Mouse (Mus musculus) cerebellum, adult 8-10 months (tissue): ENCODE results near the gene Tspan33.
A peak's percentile ranks its signal among the peaks of the same experiment; 100 is the strongest.

Experiments
- DNase-seq: peaks from one replicate; pipeline ENCODE4 v3.0.0; 2022

Tspan33 gene

GRCm38 (mm10) chr6:29699085-29699745 is 5.2 kb downstream of the Tspan33 start:
- no peak for DNase-seq

- DNase-seq, result no peak
Observed at GRCm38 (mm10) chr6:29701051-29701450, 7.0 kb downstream of the Tspan33 start.

- DNase-seq, result no peak
Observed at GRCm38 (mm10) chr6:29702126-29702525, 8.1 kb downstream of the Tspan33 start.

- no peak for DNase-seq
Observed at GRCm38 (mm10) chr6:29704143-29704542, 10.1 kb downstream of the Tspan33 start.

GRCm38 (mm10) chr6:29707902-29708301 is 13.9 kb downstream of the Tspan33 start:
- DNase-seq, result no peak

- no peak for DNase-seq
Observed at GRCm38 (mm10) chr6:29711318-29711717, 17.3 kb downstream of the Tspan33 start.

DNA sequence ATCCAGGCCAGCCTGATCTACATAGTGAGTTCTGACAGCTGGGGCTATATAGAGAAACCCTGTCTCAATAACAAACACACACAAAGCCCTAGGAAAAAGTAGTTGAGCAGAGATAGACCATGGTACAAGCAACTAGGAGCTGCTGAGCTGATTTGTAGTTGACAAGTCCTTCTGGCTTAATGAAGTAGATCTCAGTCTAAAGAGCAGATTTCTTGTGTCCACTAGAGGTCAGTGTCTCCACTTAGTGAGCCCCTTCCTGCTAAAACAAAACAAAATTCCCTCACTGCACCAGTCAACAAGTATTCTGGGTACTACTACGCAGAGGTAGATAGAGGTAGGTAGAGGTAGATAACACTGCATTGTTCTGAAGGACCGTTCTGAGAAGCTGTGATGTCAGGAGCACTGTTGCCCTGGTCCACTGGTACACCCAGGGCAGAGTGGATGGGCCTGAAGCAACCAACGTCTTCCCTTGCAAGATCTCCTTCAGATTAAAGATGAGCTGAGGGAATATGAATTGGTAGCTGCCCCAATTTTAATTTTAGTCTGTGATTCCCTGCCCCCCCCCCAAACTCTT is 18.1 kb downstream of the Tspan33 start:
- peak; percentile 48 for DNase-seq

DNA sequence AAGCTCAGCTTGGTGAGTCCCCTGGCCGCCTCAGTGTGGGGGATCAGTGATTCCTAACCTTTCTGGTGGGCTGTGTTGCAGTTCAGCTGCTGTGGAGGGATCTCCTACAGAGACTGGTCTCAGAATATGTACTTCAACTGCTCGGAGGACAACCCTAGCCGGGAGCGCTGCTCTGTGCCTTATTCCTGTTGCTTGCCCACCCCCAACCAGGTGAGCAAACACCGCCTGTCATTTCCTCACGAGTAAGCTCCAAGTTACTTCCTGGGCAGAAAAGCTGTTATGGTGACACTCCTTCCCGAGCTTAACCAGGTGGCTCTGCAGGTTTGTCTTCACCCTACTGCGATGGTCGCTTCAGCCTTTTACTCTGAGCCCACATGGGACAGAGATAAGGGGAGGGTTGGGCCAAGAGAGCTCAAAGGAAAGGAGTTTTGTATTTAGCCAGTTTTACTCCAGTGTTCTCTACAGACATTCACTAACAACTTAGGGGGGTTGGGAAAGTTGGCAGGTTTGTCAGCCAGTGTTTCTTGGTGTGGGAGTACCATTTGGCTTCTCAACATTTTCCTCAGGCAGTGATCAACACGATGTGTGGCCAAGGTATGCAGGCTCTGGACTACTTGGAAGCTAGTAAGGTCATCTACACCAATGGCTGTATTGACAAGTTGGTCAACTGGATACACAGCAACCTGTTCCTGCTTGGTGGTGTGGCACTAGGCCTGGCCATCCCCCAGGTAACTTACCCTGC is 22.8 kb downstream of the Tspan33 start:
- no peak for DNase-seq

DNA sequence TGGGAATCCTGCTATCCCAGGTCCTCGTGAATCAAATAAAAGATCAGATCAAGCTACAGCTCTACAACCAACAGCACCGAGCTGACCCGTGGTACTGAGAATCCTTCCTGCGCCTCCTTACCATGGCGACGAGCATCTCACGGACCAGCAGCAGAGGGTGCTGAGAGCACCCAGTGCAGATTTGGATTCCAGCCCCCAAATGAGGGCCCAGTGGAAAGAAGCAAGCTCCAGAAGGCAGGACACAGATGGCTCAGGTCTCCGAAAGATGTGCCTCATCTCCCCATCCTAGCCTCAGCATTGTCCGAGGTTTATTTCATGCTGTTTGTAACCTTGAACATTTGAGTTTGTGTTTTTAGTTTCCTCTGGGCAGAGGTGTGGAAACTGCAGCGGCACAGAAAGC is 23.5 kb downstream of the Tspan33 start:
- DNase-seq, result no peak

DNA sequence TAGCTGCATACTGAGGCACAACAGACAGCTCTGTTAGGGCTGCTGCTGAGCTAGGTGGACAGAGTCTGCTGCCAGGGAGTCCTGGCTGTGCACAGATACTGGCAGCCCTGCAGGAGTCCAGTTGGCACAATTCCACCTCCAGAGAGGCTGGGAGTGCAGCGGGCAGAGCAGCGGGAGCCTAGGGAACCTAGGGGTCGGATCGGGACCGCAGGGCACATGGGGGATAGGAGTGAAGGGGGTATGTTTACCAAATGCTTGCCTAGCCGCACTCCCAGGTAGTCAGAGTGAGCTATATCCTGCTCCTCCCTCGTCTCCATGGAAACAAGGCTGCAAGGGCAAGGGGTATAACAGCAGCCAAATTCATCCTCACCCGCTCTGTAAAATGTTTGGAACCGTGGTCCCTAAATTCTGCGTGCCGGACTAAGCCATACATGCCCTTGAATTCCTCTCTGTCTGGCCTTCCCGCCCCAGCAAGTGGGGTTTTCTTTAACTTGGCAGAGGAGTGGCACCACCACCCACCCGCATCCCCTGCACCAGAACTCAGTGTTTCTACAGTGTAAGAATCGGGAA is 24.0 kb downstream of the Tspan33 start:
- peak; percentile 67 for DNase-seq

DNA sequence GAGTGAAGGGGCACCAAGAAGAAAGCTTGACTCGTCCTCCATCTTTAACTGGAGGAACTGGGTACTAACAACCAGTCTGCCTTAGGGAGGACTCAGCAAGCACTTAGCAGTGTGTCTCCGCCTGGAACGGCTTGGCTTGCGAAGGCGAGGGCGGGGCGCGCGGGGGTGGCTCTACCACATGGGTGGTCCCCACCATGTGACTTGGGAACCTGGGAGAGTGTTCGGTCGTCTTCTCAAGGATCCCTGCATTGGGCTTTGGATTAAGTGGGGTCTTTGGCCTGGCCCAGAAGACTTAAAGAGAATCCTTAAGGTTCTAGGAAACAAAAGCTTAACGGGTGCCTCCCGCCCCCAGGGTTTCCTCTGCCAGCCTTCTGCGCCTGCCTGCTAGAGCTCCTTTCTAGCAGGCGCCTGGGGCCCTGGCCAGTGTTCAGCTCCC is 24.9 kb downstream of the Tspan33 start:
- DNase-seq, result peak; percentile 70

DNA sequence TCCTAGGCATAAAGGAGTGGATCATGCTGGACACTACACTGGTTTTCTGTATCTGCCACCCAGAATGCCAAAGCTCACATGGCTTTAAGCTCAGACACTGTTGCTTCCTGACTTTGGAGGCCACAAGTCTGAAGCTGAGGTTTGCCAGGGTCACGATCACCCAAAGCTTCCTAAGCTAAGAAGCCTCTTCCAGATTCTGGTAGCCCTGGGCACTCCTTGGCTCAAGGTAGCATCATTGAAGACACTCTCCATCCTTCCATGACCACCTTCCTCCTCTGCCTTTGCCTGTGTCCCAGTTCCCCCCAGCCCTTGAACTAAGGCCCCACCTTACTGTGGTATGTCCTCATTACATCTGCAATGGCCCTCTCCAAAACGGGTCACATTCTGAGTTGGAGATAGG is 27.9 kb downstream of the Tspan33 start:
- DNase-seq, result no peak

- no peak for DNase-seq
Observed at GRCm38 (mm10) chr6:29726576-29727200, 32.7 kb downstream of the Tspan33 start.

- no peak for DNase-seq
Observed at GRCm38 (mm10) chr6:29728035-29728434, 34.0 kb downstream of the Tspan33 start.

DNA sequence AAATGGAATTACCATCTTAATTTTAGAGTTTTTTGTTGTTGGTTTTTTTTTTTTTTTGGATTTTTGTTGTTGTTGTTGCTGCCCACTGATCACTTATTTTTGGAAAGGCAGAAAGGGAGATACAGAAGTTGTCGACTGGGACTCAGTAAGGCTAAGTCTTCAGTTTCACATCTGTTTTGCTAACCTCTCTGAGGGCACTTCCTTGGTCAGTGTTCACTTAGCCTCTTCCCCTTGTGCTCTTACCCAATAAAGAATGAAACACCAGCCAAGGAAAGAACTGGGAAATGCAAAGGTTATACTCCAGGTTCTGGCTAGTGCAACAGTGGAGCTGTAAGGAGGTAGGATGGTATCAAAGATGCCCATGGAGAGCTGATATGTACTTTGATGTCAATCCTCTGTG is 35.5 kb downstream of the Tspan33 start:
- no peak for DNase-seq

DNA sequence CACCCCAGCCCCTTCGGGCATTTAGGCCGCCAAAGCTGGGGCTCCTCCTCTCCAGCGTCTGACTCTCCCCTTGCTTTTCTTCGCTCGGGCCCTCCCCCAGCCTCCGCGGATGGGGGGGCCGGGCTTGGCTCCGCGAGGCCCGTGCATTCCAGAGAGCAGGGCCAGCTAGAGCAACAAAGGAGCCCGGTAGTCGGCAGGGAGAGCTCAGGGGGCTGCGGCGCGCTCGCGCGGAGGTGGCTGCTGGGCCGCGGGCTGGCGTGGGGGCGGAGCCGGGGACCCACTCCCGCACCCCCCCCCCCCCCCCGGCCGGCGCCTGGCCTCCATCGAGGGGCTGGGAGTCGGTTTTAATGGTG is 41.3 kb downstream of the Tspan33 start, which contains the start of gene Smo:
TSS of gene Smo (plus strand) at position 168 of the 353 bp plus-strand sequence.
- DNase-seq, result no peak

DNA sequence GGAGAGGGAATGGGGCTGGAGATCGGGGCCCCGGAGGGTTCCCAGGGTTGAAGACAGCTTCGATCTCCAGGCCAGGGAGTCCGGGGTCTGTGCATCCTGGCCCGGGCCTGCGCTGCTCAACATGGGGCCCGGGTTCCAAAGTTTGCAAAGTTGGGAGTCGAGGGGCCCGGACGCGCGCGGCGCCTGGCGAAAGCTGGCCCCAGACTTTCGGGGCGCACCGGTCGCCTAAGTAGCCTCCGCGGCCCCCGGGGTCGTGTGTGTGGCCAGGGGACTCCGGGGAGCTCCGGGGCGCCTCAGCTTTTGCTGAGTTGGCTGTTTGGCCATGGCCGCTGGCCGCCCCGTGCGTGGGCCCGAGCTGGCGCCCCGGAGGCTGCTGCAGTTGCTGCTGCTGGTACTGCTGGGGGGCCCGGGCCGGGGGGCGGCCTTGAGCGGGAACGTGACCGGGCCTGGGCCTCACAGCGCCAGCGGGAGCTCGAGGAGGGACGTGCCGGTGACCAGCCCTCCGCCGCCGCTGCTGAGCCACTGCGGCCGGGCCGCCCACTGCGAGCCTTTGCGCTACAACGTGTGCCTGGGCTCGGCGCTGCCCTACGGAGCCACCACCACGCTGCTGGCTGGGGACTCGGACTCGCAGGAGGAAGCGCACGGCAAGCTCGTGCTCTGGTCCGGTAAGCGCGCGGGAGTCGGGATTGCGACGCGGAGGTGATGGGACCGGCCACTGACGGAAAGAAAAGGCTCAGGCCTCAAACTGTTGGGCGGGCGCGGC is 41.8 kb downstream of the Tspan33 start:
- DNase-seq, result no peak

DNA sequence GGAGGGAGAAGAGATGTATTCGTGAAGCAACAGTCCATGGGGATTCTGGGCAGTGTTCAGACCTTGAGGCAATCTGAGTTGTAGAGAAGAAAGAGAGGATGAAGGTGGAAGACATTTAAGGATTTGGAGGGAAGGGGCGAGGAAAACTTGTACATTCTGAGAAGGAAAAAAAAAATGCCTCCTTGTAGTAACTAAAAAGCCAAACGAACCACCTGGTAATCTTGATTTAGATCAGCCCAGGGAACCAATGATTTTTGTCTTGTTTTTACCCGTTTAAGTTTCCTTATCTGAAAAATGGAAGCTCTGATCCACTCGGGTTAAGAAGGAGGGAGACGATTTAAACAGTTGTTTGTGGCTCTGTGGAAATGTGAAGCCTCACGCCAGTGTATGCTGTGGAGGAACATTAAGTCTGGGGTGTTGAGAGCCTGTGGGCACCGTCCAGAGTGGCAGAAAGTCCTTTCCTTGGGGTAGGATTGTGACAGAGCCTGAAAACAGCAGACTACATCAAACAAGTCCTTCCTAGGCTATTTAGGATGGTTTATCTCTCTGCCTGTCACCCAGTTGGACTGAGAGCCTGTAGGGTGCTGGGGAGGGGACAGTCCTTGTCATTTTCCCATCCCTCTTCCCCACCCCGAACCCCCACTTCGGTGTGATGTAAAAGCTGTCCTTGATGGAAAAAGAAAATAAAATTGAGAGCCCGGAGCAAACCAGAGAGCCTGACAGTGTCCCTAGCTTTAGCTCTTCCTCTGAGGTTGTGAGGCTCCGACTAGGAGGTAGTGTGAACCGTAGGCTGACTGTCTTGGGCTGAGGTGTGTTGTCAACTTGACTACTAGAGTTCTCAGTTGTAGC is 42.8 kb downstream of the Tspan33 start:
- no peak for DNase-seq

DNA sequence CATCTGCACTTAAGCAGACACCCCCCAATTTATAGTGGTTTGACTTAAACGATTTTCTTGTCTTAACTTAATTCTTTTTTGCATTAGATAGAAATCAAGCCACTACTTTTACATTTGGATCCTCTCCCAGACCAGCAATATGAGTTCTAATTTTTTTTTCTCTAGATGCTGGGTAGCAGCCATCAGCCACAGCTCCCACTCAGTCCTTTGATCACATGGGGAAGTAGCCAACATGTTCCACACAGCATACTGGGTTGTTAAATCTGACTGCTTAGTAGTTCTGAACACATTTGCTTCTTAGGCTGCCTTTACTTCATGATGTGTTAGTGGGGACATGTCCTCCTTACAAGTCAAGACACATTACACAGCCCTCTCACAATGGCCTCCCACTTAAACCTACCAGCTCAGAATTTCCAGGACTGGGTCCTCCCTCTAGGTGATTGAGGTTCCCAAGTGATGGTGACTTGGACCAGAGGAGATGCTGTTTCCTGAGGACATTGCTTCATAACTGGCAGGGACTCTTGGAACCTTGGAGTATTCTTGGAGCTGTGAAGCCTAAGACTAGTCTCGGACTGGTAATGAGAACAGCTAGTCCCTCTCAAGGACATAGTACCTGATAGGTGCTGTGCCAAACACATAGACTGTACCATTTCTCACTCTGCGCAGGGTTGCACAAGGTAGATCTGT is 57.6 kb downstream of the Tspan33 start:
- no peak for DNase-seq

DNA sequence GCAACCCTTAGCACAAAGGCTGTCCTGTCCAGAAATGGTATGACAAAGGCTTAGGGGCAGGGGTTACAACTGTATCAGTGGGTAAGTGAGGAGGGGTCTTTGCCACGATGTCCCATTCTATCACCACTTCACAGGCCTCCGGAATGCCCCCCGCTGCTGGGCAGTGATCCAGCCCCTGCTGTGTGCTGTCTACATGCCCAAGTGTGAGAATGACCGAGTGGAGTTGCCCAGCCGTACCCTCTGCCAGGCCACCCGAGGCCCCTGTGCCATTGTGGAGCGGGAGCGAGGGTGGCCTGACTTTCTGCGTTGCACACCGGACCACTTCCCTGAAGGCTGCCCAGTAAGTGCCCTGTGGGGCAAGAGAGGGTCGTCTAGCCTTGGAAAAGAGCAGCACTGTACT is 59.3 kb downstream of the Tspan33 start:
- no peak for DNase-seq

DNA sequence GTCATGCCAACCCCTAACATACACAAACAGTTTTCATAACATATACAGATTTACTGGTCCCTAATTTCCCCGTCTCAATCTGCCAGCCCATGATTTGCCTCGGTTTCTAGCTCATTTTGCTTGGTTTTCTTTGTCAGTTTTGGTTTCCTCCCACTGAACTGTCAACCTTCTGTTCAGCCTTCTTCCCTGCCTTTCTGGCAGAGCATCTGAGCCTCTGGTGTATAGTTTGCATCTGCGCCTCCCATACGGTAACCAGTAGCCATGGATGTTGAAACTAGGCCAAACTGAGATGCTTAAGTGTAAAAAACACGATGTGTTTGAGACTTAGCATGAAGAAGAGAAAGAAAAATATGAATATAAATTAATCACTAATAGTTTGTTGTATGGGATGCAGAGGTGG is 62.0 kb downstream of the Tspan33 start:
- no peak for DNase-seq
